Mouse (Mus musculus) hindbrain, embryonic 11.5 days (tissue): Measurements from ENCODE around the gene Thrsp. TPM values are rescaled to one million over a fixed set of nuclear protein-coding genes. Genes with fewer than 3 reads are reported as not detected.

ENCODE experiments used
- ATAC-seq: fragments of 200-750 bp; cut with Nextera tagmentation; 2 replicates; pipeline ENCODE4 v1.8.0; 2017; ENCODE audit warnings: mild to moderate bottlenecking, moderate TSS enrichment, moderate library complexity; ENCODE audit not compliant: low FRiP score
- DNase-seq: peaks from one replicate; pipeline ENCODE4 v3.0.0-alpha.2; 2015; ENCODE audit warnings: low spot score
- H3K27ac ChIP-seq: fragments of 300-500 bp; sonication (generic); 2 replicates; pipeline ENCODE4 v1.5.1; 2014; ENCODE audit warnings: mild to moderate bottlenecking, low read depth, low read length
- H3K27me3 ChIP-seq: fragments of 300-500 bp; sonication (generic); 2 replicates; pipeline ENCODE4 v1.6.1; 2014; ENCODE audit warnings: mild to moderate bottlenecking, low read length, moderate library complexity, mixed read lengths; ENCODE audit not compliant: control insufficient read depth, insufficient read depth
- H3K36me3 ChIP-seq: fragments of 300-500 bp; sonication (generic); 2 replicates; pipeline ENCODE4 v1.6.1; 2014; ENCODE audit warnings: mild to moderate bottlenecking, low read length, moderate library complexity, mixed read lengths; ENCODE audit not compliant: control insufficient read depth, insufficient read depth
- H3K4me1 ChIP-seq: fragments of 300-500 bp; sonication (generic); replicated peaks from 2 replicates; pipeline ENCODE4 v1.6.1; 2014; ENCODE audit warnings: low read length, mixed read lengths; ENCODE audit not compliant: control insufficient read depth, insufficient read depth
- H3K4me2 ChIP-seq: fragments of 300-500 bp; sonication (generic); replicated peaks from 2 replicates; pipeline ENCODE4 v1.6.1; 2014; ENCODE audit warnings: mild to moderate bottlenecking, low read depth, low read length
- H3K4me3 ChIP-seq: fragments of 300-500 bp; sonication (generic); 2 replicates; pipeline ENCODE4 v1.5.1; 2014; ENCODE audit warnings: low read depth, low read length
- H3K9ac ChIP-seq: fragments of 300-500 bp; sonication (generic); 2 replicates; pipeline ENCODE4 v1.6.1; 2014; ENCODE audit warnings: low read depth, low read length
- H3K9me3 ChIP-seq: fragments of 300-500 bp; sonication (generic); 2 replicates; pipeline ENCODE4 v1.6.1; 2016; ENCODE audit warnings: low read length; ENCODE audit not compliant: control insufficient read depth
- WGBS: fragments of 180-500 bp; shearing (Covaris S2); extraction: QIAGEN DNeasy Blood & Tissue Kit; methylation state at CpG from one replicate; pipeline ENCODE4 v1.1.7; 2014; 5-methylcytosine and 5-hydroxymethylcytosine counted together
- polyA plus RNA-seq: library from polyadenylated mRNA; unstranded; fragments of >200 nt; fragmentation: Nextera tagmentation; extraction: Ambion mirVana; gene quantifications from 2 replicates; pipeline ENCODE4 v1.2.1, GENCODE M21; 2014

Thrsp gene
- polyA plus RNA-seq, 1 experiment from 2014 or later, result 0.17 TPM

DNA sequence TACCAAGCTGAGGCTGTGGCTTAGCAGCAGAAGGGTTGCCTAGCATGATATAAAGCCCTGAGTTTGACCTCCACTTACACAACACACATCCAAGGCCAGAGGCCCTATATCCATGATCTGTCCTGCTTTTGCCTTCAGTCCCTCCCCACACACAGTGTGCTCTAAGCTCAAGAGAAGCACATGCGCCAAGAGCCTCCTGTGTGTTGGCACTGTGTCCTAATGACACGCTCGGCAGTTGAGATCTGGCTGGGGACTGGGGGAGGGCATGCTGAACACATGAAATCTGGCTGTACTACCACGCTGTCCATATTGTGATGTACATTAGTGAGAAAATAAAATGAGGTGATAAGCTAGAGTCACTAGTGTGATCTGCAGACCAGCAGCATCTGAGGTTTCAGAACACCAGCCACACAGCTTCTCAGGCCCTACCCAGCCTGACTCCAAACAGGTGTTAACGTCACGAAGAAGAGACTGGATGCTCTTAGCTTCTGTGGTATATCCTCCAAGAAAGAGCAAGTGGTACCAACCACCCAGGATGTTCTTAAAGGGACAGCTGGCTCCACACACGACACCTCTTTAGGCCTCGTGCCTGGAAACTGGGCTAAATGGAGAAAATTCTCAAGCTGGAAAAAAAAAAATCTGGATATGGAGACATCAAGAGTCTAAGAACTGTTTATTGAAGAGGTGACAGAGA is 3.6 kb upstream of the Thrsp start:
- no peak overlapping the region for H3K9ac ChIP-seq
- 85% methylated on average over 8 of the region's 8 CpGs for WGBS
- no peak for DNase-seq

DNA sequence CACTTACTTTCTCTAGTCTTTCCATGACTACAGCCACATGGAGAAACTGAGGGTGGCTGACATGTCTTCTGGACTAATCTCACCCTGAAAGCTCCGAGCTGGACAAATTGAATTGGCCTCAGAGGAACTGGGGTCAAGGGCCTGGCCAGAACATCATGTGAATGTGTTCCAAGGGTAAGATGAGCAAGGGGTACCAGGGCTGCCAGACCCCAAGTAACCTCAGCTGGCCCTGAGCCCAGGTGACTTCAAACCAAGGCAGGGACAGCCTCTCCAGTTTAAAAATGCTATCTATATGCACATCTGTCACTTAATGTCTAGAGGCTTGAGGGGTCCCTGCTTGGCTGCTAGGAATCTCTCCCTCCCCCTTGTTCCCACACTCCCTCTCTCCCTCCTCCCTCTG is 2.9 kb upstream of the Thrsp start:
- DNase-seq (no peak), ATAC-seq (no peak)
- Histone ChIP-seq H3K4me2 (no peak overlapping the region), H3K27ac (no peak overlapping the region), H3K4me1 (no peaks in the 10 kb centered on the region), H3K36me3 (no peaks in the 10 kb centered on the region), H3K27me3 (no peaks in the 10 kb centered on the region), H3K9me3 (no peaks in the 10 kb centered on the region), H3K4me3 (no peak overlapping the region), H3K9ac (no peak overlapping the region)
- WGBS, result 53% methylated on average over 1 of the region's 1 CpGs

More for the DNA sequence above, 3.6 kb upstream of the Thrsp start:
- no peak overlapping the region for H3K4me3 ChIP-seq
- H3K9me3 ChIP-seq, result no peaks in the 10 kb centered on the region
- no peaks in the 10 kb centered on the region for H3K36me3 ChIP-seq
- no peak overlapping the region for H3K27ac ChIP-seq
- no peaks in the 10 kb centered on the region for H3K27me3 ChIP-seq
- no peak for ATAC-seq
- no peak overlapping the region for H3K4me2 ChIP-seq
- H3K4me1 ChIP-seq, result no peaks in the 10 kb centered on the region

DNA sequence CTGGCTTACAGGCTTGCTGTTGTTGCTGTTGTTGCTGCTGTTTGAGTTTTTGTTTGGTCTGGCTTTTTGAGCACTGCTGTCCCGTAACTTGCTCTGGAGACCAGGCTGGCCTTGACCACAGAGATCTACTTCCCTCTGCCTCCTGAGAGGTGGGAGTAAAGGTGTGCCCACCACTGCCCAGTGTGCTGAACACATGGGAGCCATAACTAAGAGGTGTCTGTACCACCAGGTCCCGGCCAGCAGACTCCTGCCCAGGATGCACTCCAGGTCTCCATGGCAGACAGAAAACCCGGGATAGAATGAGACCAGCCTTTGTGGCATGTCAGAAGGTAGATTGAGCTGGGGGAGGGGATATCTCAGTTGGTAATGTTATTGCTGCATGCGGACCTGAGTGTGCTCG is 1.6 kb upstream of the Thrsp start:
- WGBS, result 83% methylated on average over 5 of the region's 5 CpGs

DNA sequence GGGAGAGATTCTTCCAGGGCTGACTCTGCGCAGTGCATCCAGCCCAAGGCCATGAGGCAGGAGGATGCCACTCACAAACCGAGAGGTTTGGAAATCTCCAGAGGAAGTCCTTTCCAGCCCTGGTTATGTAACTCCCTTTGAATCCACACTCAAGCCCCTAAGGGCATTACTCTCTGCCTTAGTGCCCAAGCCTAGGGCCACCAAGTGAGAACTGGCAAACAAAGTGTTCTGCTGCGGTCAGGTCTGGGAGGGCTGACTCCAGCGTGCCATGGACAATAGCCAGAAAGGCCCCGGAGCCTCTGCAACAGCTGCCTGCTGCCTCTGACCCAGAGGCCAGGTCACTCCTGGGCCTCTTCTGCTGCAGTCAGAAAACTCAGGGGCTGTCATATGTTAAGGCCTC is 1.2 kb upstream of the Thrsp start:
- H3K27me3 ChIP-seq, result no peaks in the 10 kb centered on the region
- no peak overlapping the region for H3K4me2 ChIP-seq
- no peak overlapping the region for H3K9ac ChIP-seq
- H3K9me3 ChIP-seq, result no peaks in the 10 kb centered on the region
- no peak for DNase-seq
- H3K27ac ChIP-seq, result no peak overlapping the region
- no peak for ATAC-seq
- no peaks in the 10 kb centered on the region for H3K4me1 ChIP-seq
- no peak overlapping the region for H3K4me3 ChIP-seq
- no peaks in the 10 kb centered on the region for H3K36me3 ChIP-seq
- WGBS, result 66% methylated on average over 5 of the region's 5 CpGs

More for the DNA sequence above, 1.6 kb upstream of the Thrsp start:
- Histone ChIP-seq H3K9me3 (no peaks in the 10 kb centered on the region), H3K27me3 (no peaks in the 10 kb centered on the region), H3K9ac (no peak overlapping the region), H3K4me3 (no peak overlapping the region), H3K27ac (no peak overlapping the region), H3K36me3 (no peaks in the 10 kb centered on the region), H3K4me2 (no peak overlapping the region), H3K4me1 (no peaks in the 10 kb centered on the region)
- no peak for ATAC-seq
- no peak for DNase-seq

DNA sequence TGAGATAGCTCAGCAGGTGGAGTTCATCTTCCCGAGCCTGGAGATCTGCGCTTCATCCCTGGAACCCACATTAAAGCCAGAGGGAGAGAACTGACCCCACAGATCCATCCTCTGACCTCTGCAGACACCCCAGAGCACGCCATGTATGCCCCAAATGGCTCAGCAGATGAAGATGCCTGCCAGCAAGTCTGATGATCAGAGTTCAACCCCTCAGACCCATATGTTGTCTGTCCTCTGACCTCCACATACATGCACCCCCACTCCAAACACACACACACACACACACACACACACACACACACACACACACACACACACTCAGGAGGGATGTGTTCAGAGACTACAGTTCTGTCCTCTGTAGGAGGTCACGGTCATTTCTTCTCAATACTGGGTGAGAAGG is 1.1 kb downstream of the Thrsp start:
- H3K4me2 ChIP-seq, result no peak overlapping the region
- H3K4me1 ChIP-seq, result no peaks in the 10 kb centered on the region
- H3K27ac ChIP-seq, result no peak overlapping the region
- H3K9ac ChIP-seq, result no peak overlapping the region
- 87% methylated on average over 4 of the region's 4 CpGs for WGBS
- no peaks in the 10 kb centered on the region for H3K36me3 ChIP-seq
- no peaks in the 10 kb centered on the region for H3K27me3 ChIP-seq
- no peak overlapping the region for H3K4me3 ChIP-seq
- no peaks in the 10 kb centered on the region for H3K9me3 ChIP-seq
- DNase-seq, result no peak
- no peak for ATAC-seq

DNA sequence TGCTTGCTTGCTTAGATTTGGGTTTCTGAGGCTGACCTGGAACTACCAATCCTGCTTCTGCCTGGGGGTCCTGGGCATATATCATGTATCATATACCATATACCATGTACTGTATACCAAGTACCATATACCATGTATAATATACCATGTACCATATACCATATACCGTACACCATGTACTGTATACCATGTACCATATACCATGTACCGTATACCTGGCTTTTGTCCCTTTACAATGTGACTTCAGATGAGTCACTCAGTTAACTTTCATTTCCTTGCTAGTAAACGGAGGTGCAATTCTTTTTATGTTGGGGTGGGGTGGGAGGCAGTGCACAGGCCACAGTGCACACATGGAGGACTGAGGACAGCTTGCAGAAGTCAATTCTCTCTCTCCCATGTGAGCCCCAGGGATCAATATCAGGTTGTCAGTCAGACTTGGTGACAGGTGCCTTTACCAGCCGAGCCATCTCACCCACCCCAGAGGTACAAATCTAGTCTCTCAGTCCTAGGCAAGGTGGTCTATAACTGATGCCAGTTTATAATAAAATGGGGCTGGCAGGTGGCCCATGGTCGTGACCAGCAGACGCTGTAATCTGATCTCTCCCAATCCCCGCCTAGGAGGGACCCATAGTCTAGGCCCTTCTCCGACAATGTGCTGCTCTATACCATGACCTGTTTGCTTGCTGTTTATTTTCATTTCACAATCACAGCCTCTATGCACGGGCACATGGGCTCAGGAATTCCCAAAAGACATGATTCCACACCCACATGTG is 2.4 kb downstream of the Thrsp start:
- no peak overlapping the region for H3K9ac ChIP-seq
- no peak overlapping the region for H3K4me3 ChIP-seq
- DNase-seq (no peak), ATAC-seq (no peak)
- no peaks in the 10 kb centered on the region for H3K27me3 ChIP-seq
- WGBS, result 74% methylated on average over 9 of the region's 9 CpGs
- no peaks in the 10 kb centered on the region for H3K4me1 ChIP-seq
- H3K9me3 ChIP-seq, result no peaks in the 10 kb centered on the region
- H3K27ac ChIP-seq, result no peak overlapping the region
- H3K36me3 ChIP-seq, result no peaks in the 10 kb centered on the region
- no peak overlapping the region for H3K4me2 ChIP-seq

DNA sequence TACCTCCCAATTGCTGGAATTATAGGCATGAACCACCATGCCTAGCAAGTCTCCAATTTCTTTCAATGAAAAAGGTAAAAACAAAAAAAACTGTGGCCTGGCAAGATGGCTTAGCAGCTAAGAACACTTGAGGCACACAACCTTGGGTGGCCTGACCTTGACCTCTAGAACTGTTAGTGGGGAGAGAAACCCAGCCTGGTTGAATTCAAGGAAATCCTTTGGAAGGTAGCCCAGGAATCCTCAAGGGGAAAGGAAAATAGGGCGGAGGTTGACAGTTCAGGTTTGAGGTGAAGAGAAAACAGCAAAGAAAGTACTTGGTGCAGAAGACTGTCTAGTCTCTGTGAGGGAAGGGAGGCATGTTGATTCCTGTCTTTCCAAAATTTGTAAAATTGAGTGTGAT is 3.1 kb downstream of the Thrsp start:
- no peak overlapping the region for H3K4me2 ChIP-seq
- 95% methylated on average over 1 of the region's 1 CpGs for WGBS
- no peaks in the 10 kb centered on the region for H3K36me3 ChIP-seq
- no peaks in the 10 kb centered on the region for H3K9me3 ChIP-seq
- H3K27me3 ChIP-seq, result no peaks in the 10 kb centered on the region
- no peak overlapping the region for H3K4me3 ChIP-seq
- no peaks in the 10 kb centered on the region for H3K4me1 ChIP-seq
- no peak overlapping the region for H3K27ac ChIP-seq
- H3K9ac ChIP-seq, result no peak overlapping the region
- ATAC-seq (no peak), DNase-seq (no peak)

DNA sequence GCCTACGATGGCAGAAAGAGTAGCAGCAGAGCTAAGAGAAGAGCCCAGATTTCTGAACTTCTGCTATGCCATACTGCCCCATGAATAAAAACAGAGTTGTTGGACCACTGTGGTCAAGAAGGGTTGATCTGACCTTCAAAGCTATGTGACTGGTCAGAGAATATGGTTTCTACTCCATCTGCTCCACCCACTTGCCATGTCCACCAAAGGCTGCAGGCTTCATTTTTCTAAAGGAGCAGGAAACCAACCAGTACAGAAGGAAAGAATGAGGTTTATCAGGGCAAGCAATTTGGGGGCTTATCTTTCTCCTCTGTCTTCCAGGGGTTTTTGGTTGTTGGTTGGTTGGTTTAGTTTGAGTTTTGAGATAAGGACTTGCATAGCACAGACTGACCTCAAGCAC is 3.5 kb downstream of the Thrsp start:
- H3K4me1 ChIP-seq, result no peaks in the 10 kb centered on the region
- no peak overlapping the region for H3K9ac ChIP-seq
- no peak overlapping the region for H3K27ac ChIP-seq
- H3K9me3 ChIP-seq, result no peaks in the 10 kb centered on the region
- no peak overlapping the region for H3K4me3 ChIP-seq
- ATAC-seq (no peak), DNase-seq (no peak)
- H3K36me3 ChIP-seq, result no peaks in the 10 kb centered on the region
- WGBS, result 89% methylated on average over 1 of the region's 1 CpGs
- H3K27me3 ChIP-seq, result no peaks in the 10 kb centered on the region
- no peak overlapping the region for H3K4me2 ChIP-seq

DNA sequence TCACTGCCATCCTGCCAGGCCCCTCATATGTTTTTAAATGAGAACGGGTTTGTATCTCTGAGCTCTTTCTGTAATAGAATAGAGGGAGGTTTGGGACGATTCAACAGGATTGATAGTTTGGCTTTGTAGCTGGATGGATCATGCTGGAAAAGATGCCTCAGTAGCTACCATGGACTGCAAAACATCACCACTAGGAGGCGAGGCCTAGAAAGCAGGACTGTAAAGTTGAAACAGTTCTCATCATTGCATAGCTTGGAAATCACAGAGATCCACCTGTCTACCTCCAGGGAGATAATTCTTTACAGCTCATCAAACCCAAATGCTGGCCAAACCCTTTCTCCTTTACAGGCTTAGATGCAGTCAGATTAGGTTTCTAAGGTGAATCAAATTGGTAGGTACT is 6.0 kb downstream of the Thrsp start:
- WGBS, result 82% methylated on average over 3 of the region's 3 CpGs
- Histone ChIP-seq H3K9me3 (no peaks in the 10 kb centered on the region), H3K27ac (no peak overlapping the region), H3K4me3 (no peak overlapping the region), H3K4me2 (no peak overlapping the region), H3K27me3 (no peaks in the 10 kb centered on the region), H3K4me1 (no peaks in the 10 kb centered on the region), H3K9ac (no peak overlapping the region), H3K36me3 (no peaks in the 10 kb centered on the region)
- DNase-seq (no peak), ATAC-seq (no peak)
